Mouse (Mus musculus): ENCODE measurements around the gene Prss28. TPM values are rescaled to one million over a fixed set of nuclear protein-coding genes. Genes with fewer than 3 reads are reported as not detected.

The Prss28 gene
- total and polyA plus RNA-seq, 3 experiments = not detected

DNA sequence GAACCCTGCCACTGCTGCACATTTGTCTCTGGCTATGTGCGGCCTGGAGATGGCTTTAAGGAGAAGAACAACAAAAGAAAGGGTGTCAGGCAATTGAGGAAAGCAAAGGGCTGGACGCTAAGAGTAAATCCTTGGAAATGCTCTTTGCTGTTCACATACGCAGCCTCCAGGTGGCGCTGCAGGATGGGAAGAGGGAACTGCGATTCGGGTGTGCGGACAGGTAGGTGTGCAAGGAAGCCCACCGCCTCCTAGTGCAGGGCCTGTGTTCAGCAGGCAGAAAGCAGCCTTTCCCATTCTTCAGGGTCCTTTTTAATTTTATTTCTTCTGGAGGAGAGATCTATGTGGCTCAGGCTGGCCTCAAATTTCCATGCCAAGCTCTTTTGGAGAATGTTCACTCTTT is 25.5 kb downstream of the Prss28 start:
- Histone ChIP-seq H3K79me2 (replicated peaks; ENCODE audit: control insufficient read depth, extremely low read depth, insufficient read depth, poor library complexity, severe bottlenecking) (no peaks in the 10 kb centered on the region), H3K4me3 (replicated peaks in 1 of 3; ENCODE audit: low read depth in 2 of 3, low read length in 2 of 3, poor library complexity in 1 of 3) (no peak overlapping the region), H3K4me2 (ENCODE audit: insufficient read depth, low read depth, poor library complexity, severe bottlenecking) (no peak overlapping the region), H3K9me3 (replicated peaks; ENCODE audit: low read length) (peaks cover 19% of the 10 kb centered on the region), H3K36me3 (replicated peaks in 1 of 2; ENCODE audit: control insufficient read depth in 1 of 2, insufficient read depth in 1 of 2, low read length in 1 of 2) (no peaks in the 10 kb centered on the region), H3K27me3 (replicated peaks) (peaks cover 92% of the 10 kb centered on the region), H3K27ac (ENCODE audit: insufficient read depth, low read depth) (no peak overlapping the region), H3K9ac (ENCODE audit: insufficient read depth, low read depth) (no peak overlapping the region), H3K4me1 (ENCODE audit: control insufficient read depth in 1 of 2, insufficient read depth in 2 of 2) (peaks cover 0 to 7% of the 10 kb centered on the region in 2 experiments; a peak in 2 of 4 replicates)
- TF ChIP-seq ZC3H11A (IDR thresholded peaks at IDR 0.05; ENCODE audit: low read depth, low read length) (0 out of 2 replicates have a peak, but pooled peaks have one; percentile 4), JUND (conservative IDR thresholded peaks at IDR 0.05; ENCODE audit: low read depth, low read length) (no peak), CTCF (conservative IDR thresholded peaks at IDR 0.05 in 1 of 2, IDR thresholded peaks at IDR 0.05 in 1 of 2; ENCODE audit: low read depth in 2 of 2, low read length in 2 of 2) (peak; percentile 90 to 96), RAD21 (IDR thresholded peaks at IDR 0.05; ENCODE audit: low read depth, low read length) (peak; percentile 84), MYC (IDR thresholded peaks at IDR 0.05; ENCODE audit: low read depth, low read length) (no peak), SMC3 (IDR thresholded peaks at IDR 0.05; ENCODE audit: low read depth, low read length) (peak; percentile 89), GABPA (IDR thresholded peaks at IDR 0.05; ENCODE audit: insufficient replicate concordance, low read depth, low read length) (no peak), USF2 (conservative IDR thresholded peaks at IDR 0.05; ENCODE audit: low read depth, low read length) (no peak)
- peak; percentile 54 for DNase-seq (ENCODE audit: extremely low read depth)
- in situ Hi-C loops (cut with MboI; ENCODE audit: low pct_ligation_motif_present, low pct_unique_long_range_greater_than_20kb, low sequenced_read_pairs) = no loop called here
- dilution Hi-C loops (cut with MboI; ENCODE audit: extremely low pct_ligation_motif_present, extremely low pct_unique_long_range_greater_than_20kb, low sequenced_read_pairs) = no loop called here

DNA sequence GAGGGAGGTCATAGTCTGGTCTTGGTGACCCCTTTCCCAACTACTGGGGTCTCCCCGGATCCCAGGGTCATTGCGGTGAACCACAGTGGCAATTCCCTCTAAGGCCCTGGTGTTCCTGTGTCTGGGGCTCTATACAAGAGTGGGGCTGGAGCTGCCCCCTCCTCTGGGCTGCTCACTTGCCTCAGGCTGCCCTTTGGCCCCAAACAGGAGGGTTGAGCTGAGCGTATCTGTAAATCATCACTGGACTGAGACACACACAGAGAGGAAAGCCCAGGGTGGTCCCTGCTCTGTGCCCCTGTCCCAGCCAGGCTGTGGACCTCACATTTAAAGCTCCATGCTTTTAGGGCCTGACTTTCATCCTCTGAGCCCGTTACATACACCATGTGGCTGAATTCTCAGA is 29.8 kb downstream of the Prss28 start:
- H3K36me3 ChIP-seq (replicated peaks in 1 of 2; ENCODE audit: control insufficient read depth in 1 of 2, insufficient read depth in 1 of 2, low read length in 1 of 2) = no peaks in the 10 kb centered on the region
- no peak overlapping the region for H3K9ac ChIP-seq (ENCODE audit: insufficient read depth, low read depth)
- no peaks in the 10 kb centered on the region for H3K79me2 ChIP-seq (replicated peaks; ENCODE audit: control insufficient read depth, extremely low read depth, insufficient read depth, poor library complexity, severe bottlenecking)
- no peak overlapping the region for H3K4me2 ChIP-seq (ENCODE audit: insufficient read depth, low read depth, poor library complexity, severe bottlenecking)
- TF ChIP-seq NELFE (IDR thresholded peaks at IDR 0.05; ENCODE audit: low read depth, low read length) (no peak), TBP (conservative IDR thresholded peaks at IDR 0.05; ENCODE audit: low read depth, low read length) (no peak), ZKSCAN1 (IDR thresholded peaks at IDR 0.05; ENCODE audit: borderline replicate concordance, low read depth, low read length) (no peak), UBTF (IDR thresholded peaks at IDR 0.05; ENCODE audit: low read depth, low read length) (no peak), BHLHE40 (IDR thresholded peaks at IDR 0.05; ENCODE audit: low read depth, low read length) (no peak), MXI1 (IDR thresholded peaks at IDR 0.05; ENCODE audit: low read depth, low read length) (no peak), NRF1 (IDR thresholded peaks at IDR 0.05; ENCODE audit: low read depth, low read length) (no peak)
- in situ Hi-C loops (cut with MboI; ENCODE audit: low pct_ligation_motif_present, low pct_unique_long_range_greater_than_20kb, low sequenced_read_pairs) (no loop called here), dilution Hi-C loops (cut with MboI; ENCODE audit: extremely low pct_ligation_motif_present, extremely low pct_unique_long_range_greater_than_20kb, low sequenced_read_pairs) (no loop called here)
- H3K27ac ChIP-seq (ENCODE audit: insufficient read depth, low read depth) = no peak overlapping the region
- H3K4me3 ChIP-seq (replicated peaks in 1 of 3; ENCODE audit: low read depth in 2 of 3, low read length in 2 of 3, poor library complexity in 1 of 3) = no peak overlapping the region
- H3K4me1 ChIP-seq (ENCODE audit: control insufficient read depth in 1 of 2, insufficient read depth in 2 of 2) = no peaks in the 10 kb centered on the region
- H3K9me3 ChIP-seq (replicated peaks; ENCODE audit: low read length) = peaks cover 24% of the 10 kb centered on the region
- DNase-seq (ENCODE audit: extremely low read depth) = no peak
- H3K27me3 ChIP-seq (replicated peaks) = peaks cover 86% of the 10 kb centered on the region

DNA sequence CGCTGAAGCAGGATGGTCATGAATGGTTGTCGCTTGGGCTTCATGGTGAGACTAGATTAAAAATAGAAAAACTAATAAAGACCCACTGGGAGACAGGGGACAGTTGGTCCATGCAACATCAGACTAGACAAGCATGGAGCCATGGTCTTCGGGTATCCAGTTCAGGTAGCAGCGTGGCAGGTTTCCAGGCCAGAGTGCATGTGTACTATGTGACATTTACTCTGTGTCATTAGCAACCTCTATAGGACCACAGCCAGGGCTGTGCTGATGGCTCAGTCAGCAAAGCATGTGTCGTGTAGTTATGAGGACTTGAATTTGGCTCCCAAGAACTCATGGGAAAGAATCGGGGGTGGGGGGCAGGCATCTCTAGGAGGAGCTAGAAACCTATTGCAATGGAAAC is 31.6 kb downstream of the Prss28 start:
- dilution Hi-C loops (cut with MboI; ENCODE audit: extremely low pct_ligation_motif_present, extremely low pct_unique_long_range_greater_than_20kb, low sequenced_read_pairs) = no loop called here
- DNase-seq (ENCODE audit: extremely low read depth) = no peak
- no peak overlapping the region for H3K4me2 ChIP-seq (ENCODE audit: insufficient read depth, low read depth, poor library complexity, severe bottlenecking)
- no peak overlapping the region for H3K27ac ChIP-seq (ENCODE audit: insufficient read depth, low read depth)
- peaks cover 24% of the 10 kb centered on the region for H3K9me3 ChIP-seq (replicated peaks; ENCODE audit: low read length)
- H3K9ac ChIP-seq (ENCODE audit: insufficient read depth, low read depth) = no peak overlapping the region
- no peaks in the 10 kb centered on the region for H3K79me2 ChIP-seq (replicated peaks; ENCODE audit: control insufficient read depth, extremely low read depth, insufficient read depth, poor library complexity, severe bottlenecking)
- peaks cover 86% of the 10 kb centered on the region for H3K27me3 ChIP-seq (replicated peaks)
- in situ Hi-C loops (cut with MboI; ENCODE audit: low pct_ligation_motif_present, low pct_unique_long_range_greater_than_20kb, low sequenced_read_pairs) = no loop called here
- TF ChIP-seq POLR2AphosphoS2 (IDR thresholded peaks at IDR 0.05; ENCODE audit: low read depth, low read length) (no peak), SMC3 (IDR thresholded peaks at IDR 0.05; ENCODE audit: low read depth, low read length) (no peak), E2F4 (IDR thresholded peaks at IDR 0.05; ENCODE audit: insufficient replicate concordance, low read depth, low read length) (no peak), USF2 (conservative IDR thresholded peaks at IDR 0.05; ENCODE audit: low read depth, low read length) (no peak), POLR2A (IDR thresholded peaks at IDR 0.05; ENCODE audit: low read depth, low read length) (no peak), NELFE (IDR thresholded peaks at IDR 0.05; ENCODE audit: low read depth, low read length) (no peak), MAX (IDR thresholded peaks at IDR 0.05; ENCODE audit: low read length) (no peak), MAFK (IDR thresholded peaks at IDR 0.05; ENCODE audit: insufficient replicate concordance, low read length) (no peak), ZNF384 (IDR thresholded peaks at IDR 0.05; ENCODE audit: low read depth, low read length) (no peak), TCF12 (IDR thresholded peaks at IDR 0.05; ENCODE audit: low read depth, low read length) (no peak), MYC (IDR thresholded peaks at IDR 0.05; ENCODE audit: low read depth, low read length) (no peak), USF1 (IDR thresholded peaks at IDR 0.05; ENCODE audit: low read depth, low read length) (no peak), GABPA (IDR thresholded peaks at IDR 0.05; ENCODE audit: insufficient replicate concordance, low read depth, low read length) (no peak), NRF1 (IDR thresholded peaks at IDR 0.05; ENCODE audit: low read depth, low read length) (no peak)
- no peak overlapping the region for H3K4me3 ChIP-seq (replicated peaks in 1 of 3; ENCODE audit: low read depth in 2 of 3, low read length in 2 of 3, poor library complexity in 1 of 3)
- H3K36me3 ChIP-seq (replicated peaks in 1 of 2; ENCODE audit: control insufficient read depth in 1 of 2, insufficient read depth in 1 of 2, low read length in 1 of 2) = no peaks in the 10 kb centered on the region
- no peaks in the 10 kb centered on the region for H3K4me1 ChIP-seq (ENCODE audit: control insufficient read depth in 1 of 2, insufficient read depth in 2 of 2)
